Mouse (Mus musculus) liver, embryonic 18 days (tissue): ENCODE data around the gene Card14. TPM values are rescaled to one million over a fixed set of nuclear protein-coding genes. Genes with fewer than 3 reads are reported as not detected.

ENCODE experiments used
- polyA plus RNA-seq: library from polyadenylated mRNA; depleted of rRNA; stranded (reverse); fragments of >200 nt; gene quantifications from 2 replicates; pipeline ENCODE4 v1.2.3, GENCODE M21; 2012; rRNA removed

The Card14 gene
- 0.15 and 0.22 TPM in 2 replicates for polyA plus RNA-seq

GRCm38 (mm10) chr11:119307658-119307867 lies at the start of gene Card14:
TSS of gene Card14 (plus strand) at chr11:119307768.

DNA sequence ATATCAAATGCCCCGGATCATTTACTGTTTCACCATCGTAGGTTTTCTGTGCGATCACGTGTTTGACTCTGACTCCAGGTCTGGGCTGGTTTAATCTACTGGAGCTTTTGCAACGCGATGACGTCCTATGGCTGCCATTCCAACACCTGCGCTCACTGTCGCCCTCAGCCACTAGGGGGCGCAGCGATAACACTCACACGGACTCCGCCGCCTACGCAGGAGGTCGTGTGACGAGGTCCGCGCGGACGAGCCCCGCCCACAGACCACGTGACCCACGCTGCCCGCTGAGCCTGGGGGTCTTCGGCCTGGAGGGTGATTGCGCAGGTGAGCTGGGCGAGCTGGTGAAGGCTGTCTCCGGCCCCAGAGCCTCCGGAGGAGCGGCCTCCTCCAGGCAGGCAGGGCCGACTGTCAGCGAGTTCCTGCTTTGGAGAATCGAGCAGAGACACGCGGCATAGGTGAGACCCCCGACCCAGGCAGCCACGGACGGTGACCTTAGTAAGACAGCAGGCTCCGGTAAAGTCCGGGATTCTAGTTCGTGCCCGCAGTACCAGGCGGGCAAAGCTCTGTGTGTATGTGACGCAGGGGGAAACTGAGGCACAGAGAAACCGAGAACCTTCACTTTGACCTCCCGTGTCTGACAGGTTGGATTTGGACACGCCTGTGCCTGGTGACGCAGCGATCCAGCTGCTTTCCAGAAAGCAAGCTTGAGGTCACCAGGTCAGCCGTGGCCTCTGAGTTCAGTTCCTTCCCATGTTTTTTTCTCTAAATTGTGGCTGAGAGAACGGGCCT lies 39.6 kb upstream of the Card14 start, which contains the start of gene Gaa:
Gene Gaa, plus strand, starts transcription at position 120 of the 789 bp plus-strand sequence.

GRCm38 (mm10) chr11:119299391-119300245 lies 8.0 kb upstream of the Card14 start, which contains the start of gene Eif4a3:
TSS of gene Eif4a3 (minus strand) at chr11:119300089.

GRCm38 (mm10) chr11:119355443-119356385 lies 48.1 kb downstream of the Card14 start, which contains the start of the genes Sgsh and Slc26a11:
TSS of gene Sgsh (minus strand) at chr11:119355536.
TSS of gene Slc26a11 (plus strand) at chr11:119355557.

DNA sequence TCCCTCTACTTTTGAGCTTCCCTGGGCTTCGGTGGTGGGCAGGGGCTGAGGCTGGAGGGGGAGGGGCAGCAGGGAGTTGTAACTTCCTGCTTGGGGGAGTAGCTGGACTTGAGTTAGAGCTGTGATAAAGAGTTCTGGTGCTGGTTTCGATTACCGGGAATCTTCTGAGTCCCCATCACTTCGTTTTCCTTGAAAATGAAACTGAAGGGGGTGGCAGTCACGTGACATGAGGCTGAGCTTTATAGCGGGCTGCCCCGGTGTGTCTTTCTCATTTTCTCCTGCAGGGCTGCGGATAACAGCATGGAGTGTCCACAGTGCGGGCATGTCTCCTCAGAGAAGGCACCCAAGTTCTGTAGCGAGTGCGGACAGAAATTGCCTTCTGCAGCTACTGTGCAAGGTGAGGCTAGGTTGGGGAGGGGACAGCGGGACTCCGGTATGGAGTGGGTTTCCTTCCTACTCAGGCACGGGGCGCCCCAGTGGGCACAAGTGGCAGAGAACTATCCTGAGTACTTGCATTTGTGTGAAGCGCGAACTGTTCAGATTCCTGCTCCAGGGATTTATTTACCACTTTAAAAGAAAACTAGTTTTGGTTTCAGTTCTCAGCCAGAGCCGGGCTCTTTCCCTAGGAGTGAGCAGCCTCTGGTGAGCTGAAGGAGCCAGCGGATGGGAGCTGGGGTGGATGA lies 85.4 kb downstream of the Card14 start, which contains the start of gene Rnf213:
Gene Rnf213, plus strand, starts transcription at position 301 of the 683 bp plus-strand sequence.

Other genes with a start within 250 kb of the Card14 start
- 5.2 and 6.5 TPM in 2 replicates for gene Cbx4, start 221.5 kb upstream of the Card14 start, polyA plus RNA-seq
- gene Tbc1d16, start 79.3 kb upstream of the Card14 start, polyA plus RNA-seq, result 2.0 and 2.6 TPM in 2 replicates
- 0.48 and 0.50 TPM in 2 replicates for gene Ccdc40, start 79.2 kb upstream of the Card14 start, polyA plus RNA-seq
- gene Gaa, start 39.9 kb upstream of the Card14 start, polyA plus RNA-seq, result 25.5 and 31.5 TPM in 2 replicates
- gene Eif4a3, start 7.7 kb upstream of the Card14 start, polyA plus RNA-seq, result 64.6 and 73.0 TPM in 2 replicates
- gene Sgsh, start 47.8 kb downstream of the Card14 start, polyA plus RNA-seq, result 1.5 and 1.6 TPM in 2 replicates
- gene Slc26a11, start 47.8 kb downstream of the Card14 start, polyA plus RNA-seq, result 2.6 and 3.3 TPM in 2 replicates
- 29.1 and 33.7 TPM in 2 replicates for gene Rnf213, start 85.3 kb downstream of the Card14 start, polyA plus RNA-seq
- 4.2 and 4.5 TPM in 2 replicates for gene Endov, start 183.6 kb downstream of the Card14 start, polyA plus RNA-seq
- 0.01 TPM in 1 of 2 replicates, not detected in the other for gene Nptx1, start 240.0 kb downstream of the Card14 start, polyA plus RNA-seq